In genomic region chr13:82258491-82258935, GRCm38 (mm10) we compare ENCODE assay signal across 13 mouse cellular contexts.
DNase-seq lines count a peak whose midpoint lies in the region; ATAC-seq and TF ChIP-seq lines count a peak whose summit lies in the region.
"Had no signal": no experiment of that assay in that cellular context is flagged by ENCODE, and none has a peak within 500 bp of the region (broad histone marks: within the 10 kb centered on the region; RNA-seq: fewer than 3 reads in every experiment).

No protein-coding gene starts in this region.

- no peak overlapping the region for H3K9ac ChIP-seq in kidney, postnatal 0 days (ENCODE audit: low read depth, low read length)
- no peak overlapping the region for H3K9ac ChIP-seq in hindbrain, embryonic 14.5 days
- H3K9ac ChIP-seq: hindbrain, embryonic 15.5 days; liver, postnatal 0 days had no signal

- H3K9me3 ChIP-seq in kidney, postnatal 0 days (replicated peaks; ENCODE audit: low read length): no peaks in the 10 kb centered on the region
- H3K9me3 ChIP-seq in hindbrain, embryonic 14.5 days (ENCODE audit: control insufficient read depth, low read length): no peaks in the 10 kb centered on the region
- H3K9me3 ChIP-seq: embryonic facial prominence, embryonic 10.5 days; hindbrain, embryonic 15.5 days had no signal

- H3K36me3 ChIP-seq in kidney, postnatal 0 days (ENCODE audit: insufficient read depth, low read length): no peaks in the 10 kb centered on the region
- no peaks in the 10 kb centered on the region for H3K36me3 ChIP-seq in hindbrain, embryonic 14.5 days (replicated peaks; ENCODE audit: control insufficient read depth, insufficient read depth)
- H3K36me3 ChIP-seq: embryonic facial prominence, embryonic 10.5 days; hindbrain, embryonic 15.5 days had no signal

- no peak for ATAC-seq in kidney, postnatal 0 days (replicated peaks; ENCODE audit: low FRiP score, low read depth)
- ATAC-seq in hindbrain, embryonic 14.5 days (ENCODE audit: low FRiP score): no peak
- ATAC-seq: forebrain, embryonic 16.5 days; liver, postnatal 0 days had no signal

- TF ChIP-seq CTCF in kidney, postnatal 0 days (IDR thresholded peaks at IDR 0.05; ENCODE audit: low read depth): no peak

- no peak overlapping the region for H3K4me3 ChIP-seq in brown adipose tissue, adult 24 weeks (ENCODE audit: insufficient read depth, low read depth, low read length)
- no peak overlapping the region for H3K4me3 ChIP-seq in kidney, postnatal 0 days (replicated peaks; ENCODE audit: low read depth, low read length)
- no peak overlapping the region for H3K4me3 ChIP-seq in hindbrain, embryonic 14.5 days (replicated peaks; ENCODE audit: low read length)
- H3K4me3 ChIP-seq: embryonic facial prominence, embryonic 10.5 days; hindbrain, embryonic 15.5 days had no signal

- H3K4me2 ChIP-seq in kidney, postnatal 0 days (ENCODE audit: low read length): no peak overlapping the region
- no peak overlapping the region for H3K4me2 ChIP-seq in hindbrain, embryonic 14.5 days (replicated peaks)
- H3K4me2 ChIP-seq: hindbrain, embryonic 15.5 days had no signal

- intact Hi-C loops in heart, postnatal 10 days (cut with DNase I): loop anchor here (5.0 to 10.0 kb wide), 2 partner anchors 99 to 1396 kb away; no protein-coding TSS in a partner anchor

- no peaks in the 10 kb centered on the region for H3K27me3 ChIP-seq in kidney, postnatal 0 days (ENCODE audit: insufficient read depth, low read length)
- no peaks in the 10 kb centered on the region for H3K27me3 ChIP-seq in hindbrain, embryonic 14.5 days (ENCODE audit: control insufficient read depth, insufficient read depth, low read length)
- H3K27me3 ChIP-seq: hindbrain, embryonic 15.5 days had no signal

- DNase-seq in adrenal gland, adult 2 months: peak; percentile 29
- DNase-seq in adrenal gland, postnatal 4 days (ENCODE audit: low spot score in 2 of 2): no peak
- peak; percentile 36 to 38 for DNase-seq in heart, postnatal 10 days
- DNase-seq in kidney, postnatal 0 days (ENCODE audit: low spot score): peak; percentile 52
- DNase-seq in frontal cortex, postnatal 10 days (ENCODE audit: low spot score in 2 of 2): no peak
- no peak for DNase-seq in cerebellum, postnatal 25 days
- no peak for DNase-seq in hindbrain, embryonic 14.5 days (ENCODE audit: low spot score)
- DNase-seq: left cerebral cortex, postnatal 4 days; liver, postnatal 0 days had no signal

- 0 out of 2 replicates have a peak overlapping the region, but pooled peaks have one; percentile 40 for H3K27ac ChIP-seq in brown adipose tissue, adult 24 weeks (replicated peaks; ENCODE audit: low read depth, low read length)
- no peak overlapping the region for H3K27ac ChIP-seq in kidney, postnatal 0 days
- H3K27ac ChIP-seq in hindbrain, embryonic 14.5 days: no peak overlapping the region
- H3K27ac ChIP-seq: embryonic facial prominence, embryonic 10.5 days; hindbrain, embryonic 15.5 days had no signal

- 66% methylated on average over 1 of the region's 1 CpGs for WGBS in kidney, postnatal 0 days
- 88% methylated on average over 1 of the region's 1 CpGs for WGBS in hindbrain, embryonic 14.5 days

- H3K4me1 ChIP-seq in brown adipose tissue, adult 24 weeks (ENCODE audit: control insufficient read depth, insufficient read depth, insufficient read length, low read length): peaks cover 5% of the 10 kb centered on the region; the same call in 1 of the 2 replicates
- H3K4me1 ChIP-seq in kidney, postnatal 0 days (replicated peaks; ENCODE audit: insufficient read depth, low read length): no peaks in the 10 kb centered on the region
- no peaks in the 10 kb centered on the region for H3K4me1 ChIP-seq in hindbrain, embryonic 14.5 days (replicated peaks; ENCODE audit: control insufficient read depth, insufficient read depth, low read length)
- H3K4me1 ChIP-seq: embryonic facial prominence, embryonic 10.5 days; hindbrain, embryonic 15.5 days had no signal

Comparison
In these comparisons a context has a peak if more than half of its experiments do, and no peak if none do; other contexts are left out.
1. DNase-seq: peak in adrenal gland, adult 2 months (single experiment), heart, postnatal 10 days (2 of 2) and kidney, postnatal 0 days (single experiment); none in adrenal gland, postnatal 4 days (0 of 2), frontal cortex, postnatal 10 days (0 of 2), cerebellum, postnatal 25 days (0 of 2) and hindbrain, embryonic 14.5 days (single experiment).